ENCODE assay signal across 8 mouse cellular contexts in genomic region chr10:60351761-60352455, GRCm38 (mm10). TPM values are rescaled to one million over a fixed set of nuclear protein-coding genes. Genes with fewer than 3 reads are reported as not detected.
DNase-seq lines count a peak whose midpoint lies in the region; ATAC-seq and TF ChIP-seq lines count a peak whose summit lies in the region.

No protein-coding gene starts in this region.

- no peak overlapping the region for H3ac ChIP-seq in C2C12 (ENCODE audit: control insufficient read depth, insufficient read length, low read depth)

- H3K4me3 ChIP-seq in C2C12 (ENCODE audit: insufficient read depth, poor library complexity, severe bottlenecking) = no peak overlapping the region
- no peak overlapping the region for H3K4me3 ChIP-seq in hindbrain, embryonic 15.5 days
- no peak overlapping the region for H3K4me3 ChIP-seq in liver, embryonic 11.5 days (ENCODE audit: low read depth, low read length)

- TF ChIP-seq CTCF in C2C12 (IDR thresholded peaks at IDR 0.05; ENCODE audit: control insufficient read depth, insufficient read depth, insufficient read length) = no peak

- peak overlapping the region; percentile 40 for H3K27ac ChIP-seq in hindbrain, embryonic 15.5 days (replicated peaks)
- peak overlapping the region; percentile 63; the same call in 1 of the 2 replicates for H3K27ac ChIP-seq in liver, embryonic 11.5 days (ENCODE audit: low read depth, low read length)

- peaks cover 21% of the 10 kb centered on the region for H3K4me1 ChIP-seq in hindbrain, embryonic 15.5 days (replicated peaks)
- peaks cover 50% of the 10 kb centered on the region for H3K4me1 ChIP-seq in liver, embryonic 11.5 days (replicated peaks; ENCODE audit: control insufficient read depth, insufficient read depth, low read length)

- ATAC-seq in hindbrain, embryonic 15.5 days (ENCODE audit: low FRiP score, low read depth) = peak; percentile 46
- ATAC-seq in liver, embryonic 11.5 days (replicated peaks; ENCODE audit: low FRiP score) = no peak

- peak; percentile 78 for DNase-seq in R1 (ENCODE audit: low read depth, low spot score)
- DNase-seq in gastrocnemius, adult 18-20 months (ENCODE audit: low spot score) = peak; percentile 82
- DNase-seq in liver, embryonic 11.5 days (ENCODE audit: low spot score) = no peak
- peak; percentile 89 to 94 for DNase-seq in natural killer cell, adult 2 months (ENCODE audit: low spot score in 2 of 2)
- no peak for DNase-seq in frontal cortex, postnatal 10 days (ENCODE audit: low spot score in 2 of 2)
- DNase-seq in layer of hippocampus, postnatal 14 days (ENCODE audit: low spot score in 2 of 2) = no peak

- no peaks in the 10 kb centered on the region for H3K79me2 ChIP-seq in C2C12 (ENCODE audit: control insufficient read depth, insufficient read depth)

- no peak overlapping the region for H3K9ac ChIP-seq in hindbrain, embryonic 15.5 days
- H3K9ac ChIP-seq in liver, embryonic 11.5 days (ENCODE audit: low read depth, low read length) = no peak overlapping the region

- H3K36me3 ChIP-seq in C2C12 (ENCODE audit: control insufficient read depth, insufficient read depth) = no peaks in the 10 kb centered on the region
- no peaks in the 10 kb centered on the region for H3K36me3 ChIP-seq in hindbrain, embryonic 15.5 days
- H3K36me3 ChIP-seq in liver, embryonic 11.5 days (ENCODE audit: control insufficient read depth, insufficient read depth, low read length) = no peaks in the 10 kb centered on the region

- WGBS in hindbrain, embryonic 15.5 days = 23% methylated on average over 7 of the region's 7 CpGs
- WGBS in liver, embryonic 11.5 days = 44% methylated on average over 7 of the region's 7 CpGs

- H3K9me3 ChIP-seq in hindbrain, embryonic 15.5 days = no peaks in the 10 kb centered on the region
- H3K9me3 ChIP-seq in liver, embryonic 11.5 days (ENCODE audit: control insufficient read depth, low read length) = no peaks in the 10 kb centered on the region

- no peaks in the 10 kb centered on the region for H3K79me3 ChIP-seq in C2C12 (ENCODE audit: low read depth)

- no peaks in the 10 kb centered on the region for H3K27me3 ChIP-seq in C2C12 (ENCODE audit: control insufficient read depth, insufficient read depth, insufficient read length)
- H3K27me3 ChIP-seq in hindbrain, embryonic 15.5 days = peaks cover 5% of the 10 kb centered on the region
- no peaks in the 10 kb centered on the region; the same call in 1 of the 2 replicates for H3K27me3 ChIP-seq in liver, embryonic 11.5 days (replicated peaks; ENCODE audit: control insufficient read depth, insufficient read depth, low read length)

- no peak overlapping the region for H3K4me2 ChIP-seq in hindbrain, embryonic 15.5 days
- 0 out of 2 replicates have a peak overlapping the region, but pooled peaks have one; percentile 9 for H3K4me2 ChIP-seq in liver, embryonic 11.5 days

TF ChIP-seq in C2C12, 6 proteins besides CTCF, POLR2A, EP300 and RAD21:
- no peak for TF ChIP-seq FOSL1 (IDR thresholded peaks at IDR 0.05; ENCODE audit: insufficient read depth, low read length, poor library complexity, severe bottlenecking)
- TF ChIP-seq MYOD1 (IDR thresholded peaks at IDR 0.05; ENCODE audit: control insufficient read depth, insufficient read length, low read depth) = peak; percentile 18
- no peak for TF ChIP-seq MYOG (IDR thresholded peaks at IDR 0.05; ENCODE audit: control insufficient read depth, extremely low read depth, insufficient read length)
- TF ChIP-seq USF1 (IDR thresholded peaks at IDR 0.05; ENCODE audit: low read depth) = no peak
- TF ChIP-seq MAX (IDR thresholded peaks at IDR 0.05) = no peak
- no peak for TF ChIP-seq CEBPB (IDR thresholded peaks at IDR 0.05; ENCODE audit: low read depth)

RNA-seq across cellular contexts. Expression of gene Vsir, which starts 5.3 kb away (rescaled TPM):
- polyA plus RNA-seq in C2C12 (2012; fragmentation: generic; extraction: Trizol) = 0.68 TPM
- 1 to 10 TPM; 3.8 to 4.6 TPM for total RNA-seq in gastrocnemius, adult 18-20 months (2021)
- polyA plus RNA-seq in hindbrain, embryonic 15.5 days (2015; fragmentation: Nextera tagmentation; extraction: Ambion mirVana) = 2.5 and 3.2 TPM in 2 replicates
- 5.4 and 6.3 TPM in 2 replicates for polyA plus RNA-seq in liver, embryonic 11.5 days (2014; fragmentation: Nextera tagmentation; extraction: Ambion mirVana)
- 10 to 100 TPM; 23.8 to 24.6 TPM for total RNA-seq in layer of hippocampus, postnatal 14 days (2021)

RNA-seq across cellular contexts. Expression of gene Gm17455, which starts 47.6 kb away (rescaled TPM):
- polyA plus RNA-seq in C2C12 (2012; fragmentation: generic; extraction: Trizol) = not detected
- total RNA-seq in gastrocnemius, adult 18-20 months (2021) = not detected
- polyA plus RNA-seq in hindbrain, embryonic 15.5 days (2015; fragmentation: Nextera tagmentation; extraction: Ambion mirVana) = 11.7 and 16.8 TPM in 2 replicates
- polyA plus RNA-seq in liver, embryonic 11.5 days (2014; fragmentation: Nextera tagmentation; extraction: Ambion mirVana) = 0.44 TPM in 2 replicates
- total RNA-seq in layer of hippocampus, postnatal 14 days (2021) = 1 to 10 TPM; 2.2 to 3.1 TPM

Comparison
In these comparisons a context has a peak if more than half of its experiments do, and no peak if none do; other contexts are left out.
1. DNase-seq: peak in R1 (single experiment), gastrocnemius, adult 18-20 months (single experiment) and natural killer cell, adult 2 months (2 of 2); none in liver, embryonic 11.5 days (single experiment), frontal cortex, postnatal 10 days (0 of 2) and layer of hippocampus, postnatal 14 days (0 of 2).